Mouse (Mus musculus): ENCODE measurements around the gene Kcnq5.

- TF ChIP-seq POLR2AphosphoS5 (IDR thresholded peaks at IDR 0.05; ENCODE audit: insufficient replicate concordance, low read depth, low read length) = no peak
- TF ChIP-seq CTCF (IDR thresholded peaks at IDR 0.05; ENCODE audit: low read depth, low read length) = no peak
Measured at GRCm38 (mm10) chr1:21967139-21967538, 5.4 kb upstream of the Kcnq5 start.

Measured in G1E (cell line).